Mouse (Mus musculus): ENCODE measurements around the gene Wdr20.

Wdr20 gene

GRCm38 (mm10) chr12:110781181-110781580 is 43.4 kb downstream of the Wdr20 start:
- no peak for DNase-seq

GRCm38 (mm10) chr12:110782278-110782677 is 44.5 kb downstream of the Wdr20 start:
- DNase-seq = no peak

- no peak for DNase-seq
Measured at GRCm38 (mm10) chr12:110784211-110784610, 46.5 kb downstream of the Wdr20 start.

GRCm38 (mm10) chr12:110786243-110786642 is 48.5 kb downstream of the Wdr20 start:
- DNase-seq = no peak

- DNase-seq = no peak
Measured at GRCm38 (mm10) chr12:110790580-110790979, 52.8 kb downstream of the Wdr20 start.

GRCm38 (mm10) chr12:110791026-110791425 is 53.3 kb downstream of the Wdr20 start:
- DNase-seq = no peak

DNA sequence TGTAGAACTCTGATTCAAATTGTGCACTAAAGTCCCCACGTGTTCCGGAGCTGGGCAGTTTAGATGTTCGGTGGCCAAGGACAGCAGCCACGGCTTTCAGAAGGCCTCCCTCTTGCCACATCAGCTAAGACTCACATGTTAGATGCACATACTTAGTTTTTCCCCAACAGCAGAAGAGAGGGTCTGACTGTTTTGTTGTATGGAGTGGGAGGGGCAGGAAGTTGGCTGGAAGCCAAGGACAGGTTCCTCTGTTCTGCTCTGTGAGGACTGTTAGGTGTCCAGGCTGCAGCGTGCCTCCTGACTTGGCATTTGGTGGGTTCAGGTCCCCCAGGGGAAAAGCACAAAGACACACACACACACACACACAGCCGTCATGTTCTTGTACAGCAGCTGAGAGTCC is 57.3 kb downstream of the Wdr20 start:
- no peak for DNase-seq

GRCm38 (mm10) chr12:110796748-110797147 is 59.0 kb downstream of the Wdr20 start:
- DNase-seq = no peak

- DNase-seq = no peak
Measured at GRCm38 (mm10) chr12:110797202-110797601, 59.5 kb downstream of the Wdr20 start.

DNA sequence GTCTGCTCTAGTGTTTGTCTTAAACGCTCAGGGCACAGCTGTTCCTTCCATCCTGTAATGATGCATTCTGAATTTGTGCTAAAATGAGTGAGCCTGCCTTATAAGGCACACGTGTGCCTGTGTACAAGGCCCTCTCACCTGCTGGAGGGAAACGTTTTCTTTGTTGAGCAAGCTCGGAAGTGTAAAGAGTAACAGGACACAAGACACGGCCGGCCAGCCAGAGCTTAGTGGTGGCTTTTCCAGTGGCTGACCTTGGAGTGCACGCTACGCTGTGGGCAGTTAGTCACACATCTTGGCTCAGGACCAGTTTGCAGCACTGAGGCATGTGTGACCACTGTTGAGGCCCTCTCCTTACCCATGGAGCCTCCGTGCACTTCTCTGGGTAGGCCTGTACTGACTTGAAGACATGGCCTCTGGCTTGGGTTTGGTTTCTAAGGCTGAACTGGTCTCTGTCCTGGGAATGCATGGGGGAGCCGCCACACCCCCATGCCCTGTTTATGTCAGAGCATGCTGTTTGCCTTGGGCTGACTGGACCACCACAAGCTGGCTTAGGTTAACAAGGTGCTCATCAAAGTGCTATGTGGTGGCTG is 60.2 kb downstream of the Wdr20 start:
- peak; percentile 23 for DNase-seq

- no peak for DNase-seq
Measured at GRCm38 (mm10) chr12:110799226-110799625, 61.5 kb downstream of the Wdr20 start.

GRCm38 (mm10) chr12:110801876-110802464 is 64.2 kb downstream of the Wdr20 start:
- DNase-seq = no peak

- no peak for DNase-seq
Measured at GRCm38 (mm10) chr12:110802674-110803297, 65.0 kb downstream of the Wdr20 start.

DNA sequence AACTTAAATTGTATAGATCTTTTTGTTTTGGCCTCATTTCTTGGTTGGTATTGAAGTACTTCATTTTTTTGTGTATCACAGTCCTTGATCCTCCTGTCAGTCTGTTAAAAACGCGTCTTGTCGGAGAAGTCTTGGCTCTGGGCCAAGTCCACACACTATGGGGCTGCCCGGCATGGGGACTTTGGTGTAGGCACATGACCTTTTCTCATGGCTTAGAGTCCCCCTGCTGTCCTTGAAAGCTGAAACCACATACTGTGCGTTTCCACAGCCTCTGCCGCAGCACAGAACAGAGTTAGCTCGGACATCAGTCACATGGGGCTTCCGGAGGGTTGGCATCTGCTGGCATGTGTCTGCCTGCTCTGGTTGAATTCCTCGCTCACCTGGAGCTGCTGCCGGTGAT is 66.5 kb downstream of the Wdr20 start:
- no peak for DNase-seq

GRCm38 (mm10) chr12:110806301-110806970 is 68.7 kb downstream of the Wdr20 start:
- DNase-seq = peak; percentile 37

- no peak for DNase-seq
Measured at GRCm38 (mm10) chr12:110808430-110808829, 70.7 kb downstream of the Wdr20 start.

DNA sequence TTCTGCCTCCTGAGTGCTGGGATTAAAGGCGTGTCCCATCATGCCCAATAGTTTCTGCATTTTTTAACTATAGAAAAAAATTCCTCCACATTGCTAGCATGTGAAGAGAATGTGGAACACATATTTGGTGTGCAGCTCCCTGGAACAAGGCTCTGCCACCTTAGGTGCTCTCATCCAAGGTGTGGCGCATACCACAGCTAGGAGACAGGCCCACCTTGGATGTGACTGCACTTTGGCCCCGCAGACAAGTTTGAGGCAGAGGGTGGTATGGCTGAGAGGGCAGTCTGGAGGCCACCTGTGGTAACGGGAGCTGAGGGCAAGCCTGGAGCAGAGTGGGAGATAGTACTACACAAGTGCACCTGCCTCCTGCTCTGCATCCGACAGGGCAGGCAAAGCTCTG is 71.1 kb downstream of the Wdr20 start:
- DNase-seq = no peak

DNA sequence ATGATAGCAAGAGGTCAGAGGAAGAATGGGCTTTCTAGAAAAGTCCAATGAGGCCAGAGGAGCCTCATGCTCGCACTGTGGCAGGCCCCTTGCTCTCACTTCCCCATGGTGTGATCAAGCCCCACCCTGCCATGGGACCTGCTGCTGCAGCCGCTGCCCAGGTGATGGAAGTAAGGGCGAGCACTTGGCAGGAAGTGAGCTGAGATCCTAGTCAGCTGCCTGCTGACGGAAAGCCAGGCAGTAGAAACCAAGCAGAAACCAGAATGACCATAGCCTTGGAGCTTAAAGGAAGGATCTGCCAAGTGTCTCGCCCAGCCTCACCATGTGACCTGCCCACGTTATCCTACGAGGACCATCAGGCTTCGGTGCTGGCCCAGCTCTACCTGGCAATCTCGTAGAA is 75.4 kb downstream of the Wdr20 start:
- no peak for DNase-seq

DNA sequence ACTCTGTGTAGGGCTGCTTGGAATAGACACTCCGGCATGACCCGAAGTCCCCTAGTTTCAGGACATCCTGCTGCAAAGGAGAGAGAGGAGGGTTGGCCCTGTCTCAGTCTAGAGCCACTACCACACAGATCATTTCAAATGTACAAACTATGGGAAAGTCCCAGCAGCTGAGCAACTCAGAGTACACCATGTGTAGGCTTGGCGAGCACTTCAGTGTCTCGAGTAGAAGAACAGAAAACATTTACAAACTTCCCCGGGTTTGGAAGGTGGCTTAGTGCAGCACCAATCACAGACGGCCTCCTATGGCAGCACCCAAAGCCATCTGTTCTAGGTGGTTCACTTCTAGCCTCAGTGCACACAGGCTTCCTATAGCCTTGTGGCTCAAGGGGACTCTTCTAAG is 75.9 kb downstream of the Wdr20 start:
- no peak for DNase-seq

- DNase-seq = no peak
Measured at GRCm38 (mm10) chr12:110814924-110815323, 77.2 kb downstream of the Wdr20 start.

DNA sequence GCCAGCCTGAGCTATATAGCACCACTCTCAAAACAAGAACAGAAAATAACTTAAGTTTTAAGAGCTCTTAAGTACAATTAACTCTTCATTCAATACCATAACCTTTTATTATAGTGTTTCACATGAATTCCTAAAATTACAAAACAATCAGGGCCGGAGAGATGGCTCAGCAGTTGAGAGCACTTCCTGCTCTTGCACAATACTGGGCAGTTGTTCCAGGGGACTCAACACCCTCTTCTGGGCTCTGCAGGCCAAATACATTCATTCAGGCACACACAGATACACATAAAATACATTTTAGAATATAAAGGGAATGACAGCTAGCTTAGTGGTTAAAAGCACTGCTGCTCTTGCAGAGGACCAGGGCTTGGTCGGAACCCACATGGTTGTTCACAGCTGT is 79.1 kb downstream of the Wdr20 start:
- peak; percentile 23 for DNase-seq

DNA sequence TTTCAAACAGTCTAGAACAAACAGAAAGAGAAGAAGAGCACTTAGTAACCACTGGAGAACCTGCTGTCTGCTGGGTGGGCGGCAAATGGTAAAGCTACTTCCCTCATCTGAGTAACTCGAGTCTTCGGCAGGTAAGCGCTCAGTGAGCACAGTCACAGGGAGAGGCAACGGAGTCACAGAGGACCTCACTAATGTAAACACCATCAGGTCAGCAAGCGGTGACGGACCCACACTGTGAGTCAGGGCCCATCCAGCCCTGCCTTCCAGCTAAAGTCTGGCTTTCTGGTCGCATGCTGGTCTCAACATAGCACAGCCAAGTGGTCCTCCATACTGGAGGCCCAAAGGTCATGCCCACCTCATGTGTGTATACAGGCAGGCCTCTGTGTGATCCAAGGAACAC is 81.6 kb downstream of the Wdr20 start:
- DNase-seq = no peak

GRCm38 (mm10) chr12:110821787-110822186 is 84.0 kb downstream of the Wdr20 start:
- no peak for DNase-seq

GRCm38 (mm10) chr12:110822366-110822765 is 84.6 kb downstream of the Wdr20 start:
- DNase-seq = no peak

Data from lung, postnatal 14 days (tissue).